Mouse (Mus musculus): ENCODE measurements around the gene Pmpca. TPM values are rescaled to one million over a fixed set of nuclear protein-coding genes. Genes with fewer than 3 reads are reported as not detected.

Gene Pmpca
- total RNA-seq, 2 experiments from 2014 or later, result 91.4 to 91.9 TPM

DNA sequence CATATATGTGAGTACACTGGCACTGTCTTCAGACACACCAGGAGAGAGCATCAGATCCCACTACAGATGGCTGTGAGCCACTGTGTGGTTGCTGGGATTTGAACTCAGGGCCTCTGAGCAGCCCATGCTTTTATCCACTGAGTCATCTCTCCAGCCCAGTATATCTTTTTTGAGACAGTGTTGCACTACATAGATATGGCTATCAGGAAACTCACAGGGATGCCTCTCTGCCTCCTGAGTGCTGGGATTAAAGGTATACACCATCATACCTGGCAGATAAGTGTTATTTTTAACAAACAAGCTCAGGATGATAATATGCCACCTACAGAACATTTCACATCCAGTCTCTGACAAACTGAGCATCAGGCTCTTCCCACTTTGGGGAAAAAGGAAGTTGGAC lies 27.9 kb downstream of the Pmpca start:
- intact Hi-C loops (cut with DNase I), result no loop called here
- no peak for DNase-seq (ENCODE audit: low spot score in 2 of 2)

DNA sequence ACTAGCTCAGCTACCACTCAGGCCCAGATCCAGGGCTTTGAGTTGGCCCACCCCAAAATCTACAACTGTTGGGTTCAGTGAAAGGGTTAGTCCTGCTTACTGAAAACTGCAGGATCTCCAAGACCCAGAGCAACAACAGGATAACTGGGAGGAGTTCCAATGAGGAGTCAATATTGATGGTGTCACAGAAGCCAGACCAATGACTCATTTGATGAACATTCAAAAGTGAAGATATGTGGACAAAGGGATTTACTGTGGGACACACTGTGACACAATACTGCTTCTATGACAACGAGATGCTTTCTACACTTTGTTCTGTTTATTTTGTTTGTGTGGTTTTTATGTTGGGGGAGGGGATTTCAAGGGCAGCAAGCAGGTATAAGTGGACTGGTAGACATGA lies 29.0 kb downstream of the Pmpca start:
- intact Hi-C loops (cut with DNase I), result no loop called here
- DNase-seq (ENCODE audit: low spot score in 2 of 2), result no peak

DNA sequence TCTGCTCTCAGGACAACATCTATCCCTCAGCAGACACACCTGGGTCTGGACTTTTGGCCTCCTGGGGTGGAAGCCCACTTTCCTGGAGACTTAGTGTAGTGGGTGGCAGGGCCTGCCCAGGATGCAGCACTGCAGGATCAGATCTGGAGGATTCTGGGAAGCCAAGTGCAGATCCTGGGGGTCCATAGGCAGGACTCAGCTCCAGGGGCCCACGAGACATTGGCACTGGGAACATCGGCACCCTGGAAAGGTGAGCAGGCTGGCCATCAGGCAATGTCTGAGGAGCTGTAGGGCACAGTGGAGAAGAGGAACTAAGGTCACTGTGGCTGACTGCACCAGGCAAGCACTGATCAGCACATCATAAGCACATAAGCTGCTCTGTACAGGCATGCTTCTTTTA lies 32.8 kb downstream of the Pmpca start:
- intact Hi-C loops (cut with DNase I), result no loop called here
- DNase-seq (ENCODE audit: low spot score in 2 of 2), result no peak

DNA sequence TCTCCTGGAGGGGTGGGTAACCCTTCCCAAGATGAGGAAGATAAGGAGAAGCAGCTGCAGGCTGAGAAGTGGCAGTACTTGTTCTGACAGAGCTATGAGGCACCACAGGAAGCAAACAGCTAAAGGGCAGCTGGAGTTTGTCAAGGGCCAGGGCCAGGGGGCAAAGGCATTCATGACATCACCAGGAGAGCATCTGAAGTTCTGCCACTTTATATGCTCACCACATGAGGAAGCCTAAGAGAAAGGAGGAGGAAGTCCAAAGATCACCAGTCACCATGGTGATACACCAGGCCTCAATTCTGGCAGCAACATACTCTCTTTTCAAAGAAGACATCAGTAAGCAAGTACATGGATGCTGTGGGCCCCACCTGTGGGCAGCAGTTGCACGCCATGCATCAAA lies 33.9 kb downstream of the Pmpca start:
- DNase-seq (ENCODE audit: low spot score in 2 of 2), result no peak
- intact Hi-C loops (cut with DNase I), result no loop called here

DNA sequence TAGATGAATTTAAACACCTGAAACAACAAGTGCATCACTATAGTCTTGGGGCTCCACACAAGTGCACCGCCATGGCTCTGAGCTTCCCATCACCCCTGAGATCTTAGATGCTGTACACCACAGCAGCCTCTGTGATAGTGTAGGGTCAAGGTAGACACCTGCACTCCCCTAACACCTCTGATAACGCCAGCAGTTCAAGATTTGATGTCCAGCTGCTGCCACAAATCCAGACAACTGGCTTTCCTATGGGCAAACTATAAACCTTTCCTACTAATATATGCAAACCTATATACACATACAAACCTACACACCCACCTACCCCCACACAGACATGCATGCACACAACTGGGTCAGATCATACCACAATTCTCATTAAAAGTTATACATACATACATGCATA lies 35.4 kb downstream of the Pmpca start:
- no peak for DNase-seq (ENCODE audit: low spot score in 2 of 2)
- intact Hi-C loops (cut with DNase I), result no loop called here

DNA sequence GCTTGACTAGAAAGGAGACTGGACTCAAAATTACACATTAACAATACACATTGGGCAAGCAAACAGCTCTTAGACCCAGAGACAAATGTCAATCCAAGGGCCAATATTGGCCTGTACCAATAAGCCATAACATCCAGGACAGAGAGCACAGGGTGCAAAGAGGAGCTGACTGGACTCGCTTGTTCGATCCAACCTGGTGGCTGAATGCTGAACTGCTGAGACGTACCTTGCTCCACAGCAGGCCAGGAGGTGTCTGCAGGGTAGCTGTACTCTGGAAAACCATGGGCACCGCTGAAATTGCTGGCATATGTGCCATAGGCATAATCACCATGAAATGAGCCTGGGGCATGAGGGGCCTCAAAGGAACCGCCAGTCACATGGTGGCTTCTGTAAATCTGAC lies 40.7 kb downstream of the Pmpca start:
- no peak for DNase-seq (ENCODE audit: low spot score in 2 of 2)
- intact Hi-C loops (cut with DNase I), result no loop called here

DNA sequence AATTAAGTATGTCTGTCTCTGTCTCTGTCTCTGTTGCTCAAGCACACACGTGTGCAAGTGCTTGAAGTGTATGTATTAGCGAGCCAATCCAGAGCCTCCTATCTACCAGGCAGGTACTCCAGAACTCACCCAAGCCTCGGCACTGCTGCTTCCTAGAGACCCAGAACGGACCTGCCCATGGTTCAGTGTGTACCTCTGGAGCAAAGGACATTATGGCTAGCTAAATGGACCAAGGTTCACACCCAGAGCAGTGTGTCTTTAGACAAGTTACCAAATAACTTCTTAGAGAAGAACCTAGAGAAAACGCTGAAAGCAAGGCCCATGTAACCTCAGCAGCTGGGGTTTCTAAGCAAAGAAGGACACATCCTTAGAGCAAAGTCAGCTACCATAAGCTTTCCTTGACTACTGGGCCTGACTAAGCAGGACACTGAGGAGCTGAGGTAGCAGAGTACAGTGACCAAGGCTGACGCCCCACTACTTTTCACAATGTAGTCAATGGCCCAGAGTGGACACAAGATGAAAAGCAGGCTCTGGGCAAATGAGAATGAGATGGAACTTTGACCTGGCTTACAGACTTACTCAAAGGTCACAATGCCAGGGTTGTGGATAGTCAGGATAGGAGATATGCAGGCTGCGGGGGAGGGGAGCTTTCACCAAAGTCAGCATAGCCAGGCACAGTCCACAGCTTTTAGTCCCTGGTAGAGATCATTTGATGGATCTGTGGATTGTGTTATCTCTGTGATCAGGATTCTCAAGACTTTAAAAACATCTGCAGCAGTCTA lies 45.8 kb downstream of the Pmpca start:
- no peak for DNase-seq (ENCODE audit: low spot score in 2 of 2)
- intact Hi-C loops (cut with DNase I), result no loop called here

DNA sequence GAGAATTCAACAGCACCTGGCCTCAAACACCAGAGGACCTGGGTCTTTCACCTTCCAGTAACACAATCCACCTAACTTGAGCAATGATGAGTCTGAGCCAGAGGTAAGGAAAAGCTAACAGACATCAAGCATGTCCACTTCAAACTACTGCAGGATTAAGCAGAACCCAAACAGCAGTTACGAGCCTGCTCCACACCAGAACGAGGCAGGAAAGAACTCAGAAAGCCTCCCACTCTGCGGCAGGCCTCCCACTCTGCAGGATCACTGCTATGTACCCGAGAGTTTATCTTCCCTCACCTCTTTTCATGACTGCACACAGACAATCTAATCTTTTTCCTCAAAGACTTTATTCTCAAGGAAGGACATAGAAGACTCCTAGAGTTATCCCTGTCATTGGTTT lies 48.1 kb downstream of the Pmpca start:
- DNase-seq (ENCODE audit: low spot score in 2 of 2), result peak; percentile 44 to 46
- intact Hi-C loops (cut with DNase I), result no loop called here

DNA sequence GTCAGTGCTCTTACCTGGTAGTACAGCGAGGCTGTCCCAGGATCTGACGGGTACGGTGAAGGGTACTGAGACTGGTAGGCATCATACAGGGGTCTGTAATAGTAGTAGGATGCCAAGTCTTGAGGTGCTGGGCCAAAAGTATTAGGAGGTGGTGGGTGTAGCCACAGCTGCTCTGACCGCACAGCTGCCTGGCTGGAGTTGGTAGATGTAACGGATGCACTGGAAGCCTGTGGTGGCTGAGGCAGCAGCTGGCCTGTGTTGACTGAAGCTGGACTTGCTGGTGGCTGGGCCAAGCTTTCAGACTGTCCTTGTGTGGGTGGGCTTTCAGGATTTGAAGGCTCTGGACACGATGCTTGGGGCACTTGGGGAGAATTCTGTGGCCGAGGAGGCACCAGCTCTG lies 49.2 kb downstream of the Pmpca start:
- no peak for DNase-seq (ENCODE audit: low spot score in 2 of 2)
- intact Hi-C loops (cut with DNase I), result no loop called here

DNA sequence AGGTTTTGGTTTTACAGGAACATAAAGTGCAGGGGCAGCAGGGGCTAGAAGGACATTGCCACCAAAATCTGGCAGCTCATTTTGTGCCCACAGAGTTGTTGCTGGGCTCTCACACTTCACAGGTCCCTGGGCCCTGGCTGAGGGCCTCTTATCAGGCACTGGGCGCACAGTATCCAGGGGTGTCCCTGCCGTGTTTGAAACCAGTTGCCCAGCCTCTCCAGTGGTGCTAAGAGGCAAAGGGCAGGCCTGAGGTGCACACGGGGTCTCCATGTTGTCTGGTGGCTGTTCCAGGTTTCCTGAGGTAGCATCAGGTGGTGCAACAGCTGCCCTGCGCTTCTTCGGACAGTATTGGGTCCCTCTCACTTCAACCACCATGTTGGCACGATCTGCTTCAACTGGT lies 50.5 kb downstream of the Pmpca start:
- intact Hi-C loops (cut with DNase I), result loop anchor here (10.0 kb wide), 1 partner anchor 475 kb away; the partner anchor contains the start of genes Med22, Rpl7a, Surf1 and Surf2
- DNase-seq (ENCODE audit: low spot score in 2 of 2), result no peak

DNA sequence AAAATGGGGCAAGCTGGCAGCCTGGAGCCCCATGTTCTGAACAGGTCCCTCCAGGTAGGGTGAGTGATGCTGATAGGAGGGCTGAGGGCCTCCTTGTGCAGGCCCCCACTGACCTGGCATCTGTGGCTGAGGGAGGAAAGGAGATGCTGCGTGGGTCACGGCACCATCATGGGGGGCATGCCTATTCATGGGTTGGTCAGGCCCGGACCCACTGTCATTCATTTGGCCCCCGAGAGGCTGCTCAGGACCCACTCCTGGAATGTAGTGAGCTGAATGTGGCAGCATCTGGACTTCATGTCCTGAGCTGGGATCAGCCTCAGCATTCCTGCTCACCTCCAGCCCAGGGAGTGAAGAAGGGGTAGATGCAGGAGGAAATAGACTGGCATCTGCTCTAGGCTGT lies 52.1 kb downstream of the Pmpca start:
- DNase-seq (ENCODE audit: low spot score in 2 of 2), result no peak
- intact Hi-C loops (cut with DNase I), result loop anchor here (10.0 kb wide), 1 partner anchor 474 kb away; the partner anchor contains the start of genes Med22, Rpl7a, Surf1 and Surf2

DNA sequence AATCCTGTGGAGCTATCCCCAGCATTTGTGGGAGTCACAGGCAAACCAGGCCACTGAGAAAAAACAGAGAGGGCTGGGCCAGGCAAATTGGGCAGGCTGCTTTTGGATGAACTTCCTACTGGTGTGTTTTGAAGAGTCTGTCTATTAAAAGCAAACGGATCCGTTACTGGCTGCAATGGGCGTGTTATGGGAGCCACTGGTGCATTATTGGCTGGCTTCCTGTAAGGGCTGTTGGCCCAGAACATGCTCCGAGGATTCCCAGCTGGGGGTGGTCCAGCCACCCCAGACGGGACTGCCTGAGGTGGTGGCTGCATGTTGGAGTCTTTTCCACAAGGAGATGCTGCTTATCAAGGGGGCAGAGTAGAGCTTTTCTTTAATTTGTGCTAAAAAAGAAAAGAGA lies 52.5 kb downstream of the Pmpca start:
- no peak for DNase-seq (ENCODE audit: low spot score in 2 of 2)
- intact Hi-C loops (cut with DNase I), result loop anchor here (10.0 kb wide), 1 partner anchor 473 kb away; the partner anchor contains the start of genes Med22, Rpl7a, Surf1 and Surf2

DNA sequence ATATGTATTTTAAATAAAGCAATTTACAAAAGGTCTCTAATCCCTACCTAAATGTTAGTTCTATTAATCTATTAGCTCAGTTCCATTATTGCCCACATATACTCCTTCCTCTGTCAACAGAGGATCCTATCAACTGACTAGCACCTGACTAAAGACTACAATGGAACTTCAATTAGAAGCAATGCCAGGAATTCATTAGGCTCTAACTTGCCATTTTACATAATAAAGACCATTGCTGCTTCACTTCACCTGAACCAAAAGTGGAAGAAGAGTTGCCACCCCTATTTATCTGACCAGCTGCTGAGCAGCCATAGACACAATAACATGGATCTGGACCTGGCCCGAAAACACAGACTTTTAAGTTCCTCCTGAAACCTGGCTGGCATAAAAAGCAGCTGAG lies 53.7 kb downstream of the Pmpca start:
- DNase-seq (ENCODE audit: low spot score in 2 of 2), result no peak
- intact Hi-C loops (cut with DNase I), result loop anchor here (10.0 kb wide), 1 partner anchor 472 kb away; the partner anchor contains the start of genes Med22, Rpl7a, Surf1 and Surf2

DNA sequence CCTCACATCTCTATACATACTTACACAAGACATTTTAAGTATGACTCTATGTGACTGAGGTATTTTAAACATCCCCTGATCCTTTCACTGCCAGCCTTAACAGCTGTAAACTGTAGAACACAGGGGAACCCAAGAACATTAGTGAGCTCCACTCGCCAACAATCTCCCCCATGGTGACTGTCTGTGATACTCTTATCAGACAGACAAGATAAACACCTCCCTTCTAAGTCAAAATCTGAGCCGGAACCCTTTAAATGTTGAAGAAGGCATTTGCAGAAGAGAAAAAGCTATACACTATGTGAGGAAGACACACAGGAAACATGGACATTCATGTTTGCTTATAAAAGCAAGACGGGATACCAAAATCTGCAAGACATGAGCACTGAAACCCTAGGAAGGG lies 54.7 kb downstream of the Pmpca start:
- intact Hi-C loops (cut with DNase I), result loop anchor here (10.0 kb wide), 1 partner anchor 471 kb away; the partner anchor contains the start of genes Med22, Rpl7a, Surf1 and Surf2
- no peak for DNase-seq (ENCODE audit: low spot score in 2 of 2)

DNA sequence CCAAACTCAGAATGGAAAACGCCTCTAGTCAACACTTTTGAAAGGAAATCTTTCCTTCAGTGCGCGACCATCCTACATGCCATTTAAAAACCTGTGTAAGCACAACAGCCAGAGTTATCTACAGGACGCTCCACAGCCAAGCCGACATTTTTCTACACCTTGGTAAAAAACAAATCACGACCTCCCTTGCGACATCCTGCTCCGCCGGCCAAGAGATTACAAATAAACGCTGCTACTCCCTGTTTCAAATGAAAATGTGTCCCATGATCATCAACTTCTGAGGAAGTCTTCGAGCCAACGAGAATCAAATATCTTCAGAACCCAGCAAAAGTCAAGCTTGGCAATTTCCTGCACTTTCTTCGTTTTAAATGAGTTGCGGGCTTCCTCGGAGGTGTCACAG lies 55.2 kb downstream of the Pmpca start:
- intact Hi-C loops (cut with DNase I), result loop anchor here (10.0 kb wide), 1 partner anchor 470 kb away; the partner anchor contains the start of genes Med22, Rpl7a, Surf1 and Surf2
- no peak for DNase-seq (ENCODE audit: low spot score in 2 of 2)

DNA sequence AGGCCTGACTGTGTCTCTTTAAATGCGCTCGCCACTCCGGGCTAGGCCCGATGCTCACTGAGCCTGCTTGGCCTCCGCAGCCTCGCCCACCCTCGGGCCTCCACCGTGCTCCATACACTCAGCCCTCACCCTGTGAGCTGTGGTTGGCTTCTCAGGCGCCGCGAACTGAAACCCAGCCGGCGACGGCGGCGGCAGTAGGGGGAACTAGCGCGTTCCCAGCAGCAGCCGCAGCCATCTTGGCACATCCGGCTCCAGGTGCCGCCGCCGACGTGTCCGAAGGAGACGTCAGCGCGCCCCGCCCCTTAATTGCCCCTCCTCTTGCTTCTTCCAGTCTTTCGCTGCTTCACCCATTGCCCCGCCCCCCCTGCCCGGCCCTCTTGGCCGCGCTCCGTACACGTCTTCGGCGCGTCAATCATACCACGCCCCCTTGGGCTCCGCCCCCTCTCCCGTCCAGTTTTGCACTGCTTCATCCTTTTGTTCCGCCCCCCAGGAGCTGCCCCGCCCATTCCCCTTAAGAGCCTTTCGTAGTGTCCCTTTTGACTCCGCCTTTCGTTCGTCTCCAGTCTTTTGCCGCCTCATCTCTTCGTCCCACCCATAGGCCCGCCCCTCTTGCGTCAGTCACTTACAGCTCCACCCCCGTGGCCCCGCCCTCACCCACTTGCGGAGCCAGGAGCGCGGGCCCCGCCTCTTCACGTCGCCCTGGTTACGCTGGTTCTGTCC lies 56.0 kb downstream of the Pmpca start, which contains the start of gene Sec16a:
Sec16a (minus strand) TSS at position 271 of the 720 bp plus-strand sequence.
- peak; percentile 98 to 99 for DNase-seq (ENCODE audit: low spot score in 2 of 2)
- intact Hi-C loops (cut with DNase I), result loop anchor here (5.0 to 10.0 kb wide), 2 partner anchors 182 to 470 kb away; partner anchors contain the start of genes Fam69b, Med22, Rpl7a and Surf1

DNA sequence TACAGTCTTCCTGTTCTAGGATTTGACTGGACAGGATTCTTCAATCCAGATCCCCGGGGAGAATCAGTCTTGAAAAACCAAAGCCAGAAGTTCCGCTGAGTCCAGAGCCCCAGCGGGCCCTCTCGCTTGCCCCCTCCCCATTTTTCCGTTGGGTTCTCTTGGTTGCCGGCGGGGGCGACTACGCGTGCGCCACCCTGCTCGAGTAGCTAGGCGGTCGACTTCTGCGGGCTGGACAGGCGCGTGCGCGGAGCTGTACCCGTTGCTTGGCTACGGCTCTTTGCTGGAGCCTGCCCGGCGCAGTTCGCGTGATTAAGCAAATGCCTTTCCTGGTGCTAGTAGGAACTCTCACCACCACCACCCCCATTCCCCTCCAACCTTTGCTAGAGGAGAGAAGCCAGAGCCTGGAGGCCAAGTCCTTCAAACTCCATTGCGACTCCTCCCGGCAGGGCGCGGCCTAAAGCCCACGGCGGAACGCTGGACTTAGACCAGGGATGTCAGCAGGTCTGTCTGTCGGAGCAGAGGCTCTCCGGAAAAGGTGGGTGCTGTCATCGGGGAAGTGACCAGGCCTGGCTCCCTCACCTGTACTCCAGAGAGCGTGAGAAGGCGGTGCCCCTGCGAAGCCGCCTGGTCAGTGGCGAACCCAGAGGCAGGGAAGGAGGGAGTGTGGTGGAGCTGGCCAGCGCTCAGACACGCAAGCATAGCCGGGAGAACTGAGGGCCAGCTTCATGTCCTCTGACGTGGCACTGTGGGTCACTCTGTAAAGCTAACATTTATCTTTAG lies 56.7 kb downstream of the Pmpca start:
- intact Hi-C loops (cut with DNase I), result loop anchor here (2.0 to 10.0 kb wide), 3 partner anchors 121 to 469 kb away; partner anchors contain the start of genes Fam69b, Med22, Rpl7a and Surf1
- peak; percentile 95 for DNase-seq (ENCODE audit: low spot score in 2 of 2)

DNA sequence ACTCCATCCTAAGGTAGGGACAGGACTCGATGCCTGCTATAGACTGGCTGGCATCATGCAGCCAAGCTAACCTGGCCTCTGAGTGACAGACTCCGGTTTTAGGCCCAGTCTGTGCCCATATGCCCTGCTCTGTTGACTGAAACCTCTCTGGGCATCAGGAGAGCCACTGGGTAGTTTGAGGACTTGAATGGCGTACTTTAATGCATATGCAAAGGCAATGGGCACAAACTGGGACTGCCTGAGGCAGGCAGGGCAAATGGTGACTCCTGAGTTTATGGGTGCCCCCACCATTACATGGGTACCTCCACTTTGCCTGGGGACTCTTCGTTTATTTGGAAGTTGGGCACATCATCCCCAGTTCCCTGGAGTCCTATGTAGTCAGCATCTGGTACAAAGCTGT lies 57.5 kb downstream of the Pmpca start:
- no peak for DNase-seq (ENCODE audit: low spot score in 2 of 2)
- intact Hi-C loops (cut with DNase I), result loop anchor here (2.0 to 10.0 kb wide), 3 partner anchors 120 to 468 kb away; partner anchors contain the start of genes Fam69b, Med22, Rpl7a and Surf1
